Mouse (Mus musculus) urinary bladder, postnatal 0 days (tissue): ENCODE data around the gene Ulk4. TPM values are rescaled to one million over a fixed set of nuclear protein-coding genes. Genes with fewer than 3 reads are reported as not detected.

Experiments used
- microRNA-seq: library from miRNA; unstranded; fragments of <30 nt; microRNA quantifications from one replicate; pipeline ENCODE4, GENCODE M21; 2016
- polyA plus RNA-seq: library from polyadenylated mRNA; unstranded; fragments of >200 nt; fragmentation: Nextera tagmentation; extraction: Ambion mirVana; gene quantifications from 2 replicates; pipeline ENCODE4 v1.2.1, GENCODE M21; 2015

Ulk4 gene
- 82.5 and 84.0 TPM in 2 replicates for polyA plus RNA-seq

DNA sequence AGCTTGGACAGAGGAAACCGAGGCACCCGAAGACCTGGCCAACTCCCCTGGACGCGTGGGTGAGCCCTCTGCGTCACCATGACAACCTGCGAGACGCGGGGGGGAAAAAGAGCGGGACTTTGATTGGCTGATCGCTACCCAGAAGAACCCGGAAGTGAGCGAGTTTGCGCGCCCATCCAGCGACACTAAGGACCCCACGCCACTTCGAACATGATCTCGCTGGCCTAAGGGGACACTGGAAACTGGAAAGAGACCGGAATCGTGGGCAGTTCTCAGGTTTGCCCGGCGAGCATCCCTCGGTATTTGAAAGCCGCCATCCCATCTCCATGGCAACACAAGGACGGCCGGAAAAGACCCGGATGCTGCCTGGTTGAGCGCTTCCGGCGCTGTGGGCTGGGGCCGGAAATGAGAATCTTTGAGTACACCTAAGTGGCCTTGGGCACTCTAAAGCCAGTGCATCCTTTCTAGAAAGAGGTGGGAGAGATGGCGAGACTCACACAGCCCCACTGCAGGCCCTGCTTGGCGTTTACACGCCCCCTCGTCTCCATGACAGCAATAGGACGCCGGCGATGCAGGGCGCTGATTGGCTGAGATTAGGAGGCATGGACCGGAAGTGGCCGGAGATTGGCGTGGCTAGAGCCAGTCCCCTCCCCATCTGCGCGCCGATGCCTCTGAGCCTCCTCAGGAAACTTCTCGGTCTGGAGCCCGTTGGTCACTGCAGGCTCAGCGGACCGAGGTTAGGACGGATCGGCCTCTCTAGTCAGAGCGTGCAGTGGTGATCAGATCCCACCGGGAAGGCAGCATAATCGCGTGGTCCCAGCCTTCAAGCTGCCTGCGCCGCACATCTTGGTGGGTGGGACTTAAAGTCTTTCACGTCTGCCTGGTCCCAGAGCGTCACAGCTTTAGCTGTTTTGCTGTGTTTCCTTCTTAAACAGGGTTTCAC lies at the start of gene Ulk4:
TSS of gene Ulk4 (minus strand) at position 80 of the 943 bp plus-strand sequence.

DNA sequence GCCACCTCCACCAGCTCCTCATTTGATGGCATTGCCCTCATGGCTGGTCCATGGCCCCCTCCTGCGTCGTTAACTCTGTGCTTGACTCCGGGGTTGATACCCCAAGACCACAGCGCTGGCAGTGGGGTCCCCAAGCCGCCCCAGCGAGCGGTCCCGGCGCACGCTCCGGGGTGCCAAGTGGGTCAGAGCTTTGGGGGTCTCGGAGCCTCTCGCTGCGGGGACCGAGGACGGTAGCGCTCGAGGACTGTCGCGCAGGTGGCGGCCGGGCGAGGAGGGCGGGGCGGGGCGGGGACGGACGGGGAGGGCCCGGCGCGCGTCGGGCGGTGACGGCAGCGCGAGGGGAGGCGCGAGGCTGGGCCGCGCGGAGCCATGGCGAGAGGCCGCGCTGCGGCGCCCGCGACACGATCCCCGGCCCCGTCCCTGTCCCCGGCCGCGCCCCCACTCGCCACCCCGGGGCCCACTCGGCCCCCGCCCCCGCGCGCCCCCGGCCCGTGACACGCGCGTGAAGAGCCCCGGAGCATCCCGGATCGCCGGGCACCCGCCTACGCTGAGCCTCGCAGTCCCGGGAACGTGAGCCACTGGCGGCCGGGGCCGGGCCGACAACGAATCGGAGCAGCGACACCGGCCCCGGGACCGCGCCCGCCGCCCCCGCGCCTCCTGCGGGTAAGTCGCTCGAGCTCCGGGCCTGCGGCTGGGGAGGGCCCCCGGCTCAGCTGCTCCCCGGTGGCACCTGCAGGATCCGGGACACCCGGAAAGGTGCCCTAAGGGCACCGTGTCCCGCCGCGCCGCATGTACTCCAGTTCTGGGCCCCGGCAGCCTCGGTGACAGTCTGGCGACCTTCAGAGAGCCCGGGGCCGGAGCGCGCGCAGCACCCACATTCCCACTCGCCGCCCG lies 20.4 kb upstream of the Ulk4 start, which contains the start of gene Trak1:
TSS of gene Trak1 (plus strand) at position 332 of the 894 bp plus-strand sequence.

DNA sequence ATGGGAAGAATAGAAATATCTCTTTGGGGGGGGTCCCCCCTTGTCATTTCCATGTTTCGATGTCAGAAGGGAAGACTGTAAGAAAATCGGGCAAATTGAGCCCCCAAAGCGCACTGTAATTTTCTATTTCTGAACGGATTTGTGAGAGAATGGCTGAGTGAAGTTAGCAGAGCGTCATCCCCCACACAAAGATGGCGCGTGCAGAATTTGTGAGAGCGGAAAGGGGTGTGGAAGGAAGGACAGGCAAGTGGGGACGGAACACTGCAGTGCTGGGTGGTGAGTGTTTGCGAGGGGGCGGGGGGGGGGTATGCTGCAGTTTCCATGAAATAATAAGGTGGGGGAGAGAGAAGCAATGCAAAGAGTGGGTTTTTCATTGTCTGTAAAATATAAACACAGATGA lies 347.9 kb downstream of the Ulk4 start, which contains the start of gene Ctnnb1:
TSS of gene Ctnnb1 (plus strand) at position 136 of the 400 bp plus-strand sequence.

Small RNAs within 50 kb of the gene (microRNA-seq; reads per million reads assigned to microRNA genes)
- gene Mir7090 = not detected

Other genes with a start within 250 kb of the Ulk4 start
- 22.6 and 24.3 TPM in 2 replicates for gene Trak1, start 20.3 kb upstream of the Ulk4 start, polyA plus RNA-seq
- gene Cck, start 218.5 kb upstream of the Ulk4 start, polyA plus RNA-seq = 6.8 and 11.0 TPM in 2 replicates